Mouse (Mus musculus) MEL (cell line): ENCODE results near the gene Pitpnc1. TPM values are rescaled to one million over a fixed set of nuclear protein-coding genes. Genes with fewer than 3 reads are reported as not detected.
A peak's percentile ranks its signal among the peaks of the same experiment; 100 is the strongest.

Experiments used
- DNase-seq: peaks from one replicate; pipeline ENCODE4 v3.0.0; 2011; ENCODE audit warnings: low read depth, low spot score
- H3K27ac ChIP-seq: 2 replicates; pipeline ENCODE4 v1.5.1; 2012; ENCODE audit warnings: low read depth, mild to moderate bottlenecking, control low read depth, low read length, moderate library complexity; ENCODE audit not compliant: control insufficient read depth
- H3K27me3 ChIP-seq, 2 experiments: fragments of 150-350 bp in 1 of 2; sonication (generic) in 1 of 2; 2 replicates each; pipeline ENCODE4 v1.6.1; 2012; ENCODE audit warnings: low read length in 2 of 2, mild to moderate bottlenecking in 2 of 2, improper control_type of control experiment in 1 of 2, moderate library complexity in 1 of 2; ENCODE audit not compliant: insufficient read depth in 2 of 2, control insufficient read depth in 1 of 2
- H3K36me3 ChIP-seq, 2 experiments: 2 replicates each; pipeline ENCODE4 v1.6.1; 2012 to 2014; ENCODE audit warnings: low read length in 2 of 2, improper control_type of control experiment in 1 of 2, inconsistent platforms in 1 of 2, mild to moderate bottlenecking in 1 of 2; ENCODE audit not compliant: insufficient read depth in 2 of 2, control insufficient read depth in 1 of 2
- H3K4me1 ChIP-seq, 2 experiments: fragments of 150-350 bp in 1 of 2; sonication (generic) in 1 of 2; 2 replicates each; pipeline ENCODE4 v1.6.1; 2012; ENCODE audit warnings: low read length in 2 of 2, improper control_type of control experiment in 1 of 2, mild to moderate bottlenecking in 1 of 2; ENCODE audit not compliant: insufficient read depth in 2 of 2, control insufficient read depth in 1 of 2
- H3K4me3 ChIP-seq, 2 experiments: fragments of 150-350 bp in 1 of 2; sonication (generic) in 1 of 2; 2 replicates each; pipeline ENCODE4 v1.5.1; 2012; ENCODE audit warnings: low read depth in 2 of 2, low read length in 2 of 2, mild to moderate bottlenecking in 2 of 2, moderate library complexity in 2 of 2, control low read depth in 1 of 2, improper control_type of control experiment in 1 of 2; ENCODE audit not compliant: control insufficient read depth in 1 of 2, insufficient read depth in 1 of 2
- H3K79me2 ChIP-seq: 2 replicates; pipeline ENCODE4 v1.6.1; 2012; ENCODE audit warnings: mild to moderate bottlenecking, low read length, moderate library complexity; ENCODE audit not compliant: control insufficient read depth, poor library complexity, insufficient read depth
- H3K9ac ChIP-seq: 2 replicates; pipeline ENCODE4 v1.6.1; 2012; ENCODE audit warnings: low read depth, mild to moderate bottlenecking, control low read depth, low read length, moderate library complexity; ENCODE audit not compliant: control insufficient read depth, poor library complexity, severe bottlenecking
- H3K9me3 ChIP-seq: fragments of 150-350 bp; sonication (generic); replicated peaks from 2 replicates; pipeline ENCODE4 v1.6.1; 2012; ENCODE audit warnings: mild to moderate bottlenecking, low read length, improper control_type of control experiment, moderate library complexity; ENCODE audit not compliant: insufficient read depth
- BHLHE40 ChIP-seq: IDR thresholded peaks from 2 replicates; pipeline ENCODE4 v1.6.1; 2012; ENCODE audit warnings: low read depth, mild to moderate bottlenecking, inconsistent platforms, low read length, improper control_type of control experiment, borderline replicate concordance
- CTCF ChIP-seq, 3 experiments: IDR thresholded peaks in 2 of 3; conservative IDR thresholded peaks in 1 of 3; 2 replicates each; pipeline ENCODE4 v1.5.1; 2011 to 2012; ENCODE audit warnings: low read length in 3 of 3, low read depth in 2 of 3, mild to moderate bottlenecking in 2 of 3, improper control_type of control experiment in 1 of 3, inconsistent platforms in 1 of 3, mixed read lengths in 1 of 3, moderate library complexity in 1 of 3; ENCODE audit not compliant: control insufficient read depth in 1 of 3, insufficient read depth in 1 of 3, poor library complexity in 1 of 3, severe bottlenecking in 1 of 3
- E2F4 ChIP-seq: IDR thresholded peaks from 2 replicates; pipeline ENCODE4 v1.6.1; 2011; ENCODE audit warnings: low read depth, low read length, improper control_type of control experiment, borderline replicate concordance
- ETS1 ChIP-seq: IDR thresholded peaks from 2 replicates; pipeline ENCODE4 v1.6.1; 2012; ENCODE audit warnings: low read depth, mild to moderate bottlenecking, inconsistent platforms, low read length, improper control_type of control experiment, moderate library complexity
- GATA1 ChIP-seq: IDR thresholded peaks from 2 replicates; pipeline ENCODE4 v1.6.1; 2011; ENCODE audit warnings: low read depth, low read length, improper control_type of control experiment
- HCFC1 ChIP-seq: IDR thresholded peaks from 2 replicates; pipeline ENCODE4 v1.6.1; 2012; ENCODE audit warnings: low read depth, mild to moderate bottlenecking, inconsistent platforms, low read length, improper control_type of control experiment, moderate library complexity
- JUND ChIP-seq: IDR thresholded peaks from 2 replicates; pipeline ENCODE4 v1.6.1; 2011; ENCODE audit warnings: low read depth, mild to moderate bottlenecking, improper control_type of control experiment, low read length
- MAX ChIP-seq: IDR thresholded peaks from 2 replicates; pipeline ENCODE4 v1.6.1; 2011; ENCODE audit warnings: low read length, improper control_type of control experiment
- MXI1 ChIP-seq: IDR thresholded peaks from 2 replicates; pipeline ENCODE4 v1.6.1; 2011; ENCODE audit warnings: mild to moderate bottlenecking, low read depth, low read length, improper control_type of control experiment
- POLR2AphosphoS5 ChIP-seq: IDR thresholded peaks from 2 replicates; pipeline ENCODE4 v1.6.1; 2012; ENCODE audit warnings: low read depth, borderline replicate concordance, mild to moderate bottlenecking, inconsistent platforms, low read length, moderate library complexity, mixed read lengths
- SIN3A ChIP-seq: IDR thresholded peaks from 2 replicates; pipeline ENCODE4 v1.6.1; 2012; ENCODE audit warnings: low read length, improper control_type of control experiment, inconsistent platforms
- SMC3 ChIP-seq: IDR thresholded peaks from 2 replicates; pipeline ENCODE4 v1.6.1; 2011; ENCODE audit warnings: low read depth, low read length, improper control_type of control experiment
- UBTF ChIP-seq: IDR thresholded peaks from 2 replicates; pipeline ENCODE4 v1.6.1; 2012; ENCODE audit warnings: low read depth, mild to moderate bottlenecking, inconsistent platforms, low read length, improper control_type of control experiment, moderate library complexity, borderline replicate concordance; ENCODE audit not compliant: insufficient read depth
- USF1 ChIP-seq: IDR thresholded peaks from 2 replicates; pipeline ENCODE4 v1.6.1; 2014; ENCODE audit warnings: low read depth, mild to moderate bottlenecking, inconsistent platforms, low read length, improper control_type of control experiment, moderate library complexity
- ZKSCAN1 ChIP-seq: IDR thresholded peaks from 2 replicates; pipeline ENCODE4 v1.6.1; 2012; ENCODE audit warnings: low read depth, mild to moderate bottlenecking, inconsistent platforms, low read length, improper control_type of control experiment, moderate library complexity
- ZMIZ1 ChIP-seq: IDR thresholded peaks from 2 replicates; pipeline ENCODE4 v1.6.1; 2012; ENCODE audit warnings: low read depth, mild to moderate bottlenecking, inconsistent platforms, low read length, improper control_type of control experiment, moderate library complexity
- polyA plus RNA-seq, 2 experiments: library from polyadenylated mRNA; stranded (reverse) in 1 of 2; unstranded in 1 of 2; fragments of >175 nt in 1 of 2; fragments of >200 nt in 1 of 2; gene quantifications; 2 replicates each; pipeline versions ENCODE4 v1.2.1 to v1.2.4; 2012; ENCODE audit warnings: low replicate concordance in 2 of 2, low read depth in 1 of 2; ENCODE audit not compliant: insufficient read length in 2 of 2, insufficient read depth in 1 of 2, missing spikeins in 1 of 2
- total RNA-seq: library from RNA; depleted of rRNA; stranded (reverse); fragments of 300-350 nt; gene quantifications from 2 replicates; pipeline ENCODE4 v1.2.3, GENCODE M21; 2012

Gene Pitpnc1
- total and polyA plus RNA-seq, 3 experiments: 19.3 to 25.3 TPM; not detected in 1

DNA sequence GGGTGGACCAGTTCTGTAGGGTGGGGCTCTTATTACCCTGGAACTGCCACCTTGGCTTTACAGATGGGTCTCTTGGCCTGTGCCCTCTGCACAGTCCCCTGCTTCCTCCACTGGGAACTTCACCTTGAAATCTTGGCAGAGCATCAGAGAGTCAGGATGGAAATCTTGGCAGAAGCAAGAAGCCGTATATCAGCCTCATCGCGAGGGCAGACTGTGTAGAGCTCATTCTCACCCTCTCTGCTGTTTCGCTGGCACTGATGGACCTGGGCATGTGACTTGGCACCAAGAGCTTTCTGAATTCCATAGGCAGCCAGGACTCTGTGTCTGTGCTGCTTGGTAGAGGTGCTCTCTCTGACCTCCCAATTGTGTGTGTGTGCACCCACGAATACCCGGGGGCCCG lies 221.7 kb downstream of the Pitpnc1 start:
- no peak overlapping the region for H3K27ac ChIP-seq
- no peak overlapping the region for H3K9ac ChIP-seq
- H3K27me3 ChIP-seq: no peaks in the 10 kb centered on the region
- no peaks in the 10 kb centered on the region for H3K79me2 ChIP-seq
- H3K9me3 ChIP-seq: no peaks in the 10 kb centered on the region
- H3K4me1 ChIP-seq: no peaks in the 10 kb centered on the region
- no peaks in the 10 kb centered on the region for H3K36me3 ChIP-seq
- no peak for DNase-seq
- no peak overlapping the region for H3K4me3 ChIP-seq
- TF ChIP-seq POLR2AphosphoS5 (no peak), BHLHE40 (no peak), HCFC1 (no peak), SMC3 (no peak), UBTF (no peak)

DNA sequence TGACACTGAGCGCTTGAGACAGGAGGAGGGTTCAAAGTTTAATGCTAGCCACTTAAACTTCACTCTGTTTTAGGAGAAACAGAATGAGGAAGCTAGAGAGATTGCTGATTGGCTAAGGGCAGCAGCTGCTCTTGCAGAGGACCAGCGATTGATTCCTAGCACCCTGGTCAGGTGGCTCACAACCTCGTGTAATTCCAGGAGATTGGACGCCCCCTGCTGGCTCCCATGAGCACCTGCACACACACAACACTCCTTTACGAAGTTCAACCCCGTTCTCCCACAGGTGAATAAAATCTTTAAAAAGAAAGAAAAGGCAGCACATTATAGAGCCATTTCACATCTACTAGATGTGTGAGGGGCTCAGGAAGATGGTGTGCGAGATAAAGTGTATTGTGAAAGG lies 224.8 kb downstream of the Pitpnc1 start:
- no peaks in the 10 kb centered on the region for H3K9me3 ChIP-seq
- TF ChIP-seq USF1 (0 out of 2 replicates have a peak, but pooled peaks have one; percentile 17), CTCF (IDR thresholded peaks at IDR 0.05 in 2 of 3, conservative IDR thresholded peaks at IDR 0.05 in 1 of 3; ENCODE audit: control insufficient read depth in 1 of 3, insufficient read depth in 1 of 3, low read depth in 2 of 3, low read length in 3 of 3, poor library complexity in 1 of 3, severe bottlenecking in 1 of 3) (peak; percentile 35 to 56 (median 49)), JUND (no peak)
- H3K36me3 ChIP-seq: peaks cover 0 to 2% of the 10 kb centered on the region in 2 experiments; a peak in 1 of 4 replicates

GRCm38 (mm10) chr11:107243126-107243525 lies 227.4 kb downstream of the Pitpnc1 start:
- H3K36me3 ChIP-seq: peaks cover 0 to 2% of the 10 kb centered on the region in 2 experiments; a peak in 1 of 4 replicates

More for the DNA sequence above, 224.8 kb downstream of the Pitpnc1 start:
- DNase-seq: peak; percentile 36
- H3K27me3 ChIP-seq: no peaks in the 10 kb centered on the region
- H3K9ac ChIP-seq: no peak overlapping the region
- no peaks in the 10 kb centered on the region for H3K79me2 ChIP-seq
- H3K4me1 ChIP-seq: no peaks in the 10 kb centered on the region
- H3K27ac ChIP-seq: no peak overlapping the region
- no peak overlapping the region for H3K4me3 ChIP-seq

More at GRCm38 (mm10) chr11:107243126-107243525, 227.4 kb downstream of the Pitpnc1 start:
- H3K4me1 ChIP-seq: no peaks in the 10 kb centered on the region
- TF ChIP-seq UBTF: no peak
- no peak for TF ChIP-seq ZKSCAN1
- no peak for TF ChIP-seq ZMIZ1
- TF ChIP-seq ETS1: no peak
- TF ChIP-seq SIN3A: no peak
- TF ChIP-seq E2F4: no peak
- no peak for TF ChIP-seq USF1
- TF ChIP-seq GATA1: no peak
- TF ChIP-seq MAX: no peak
- no peak for TF ChIP-seq MXI1
- TF ChIP-seq, all 39 proteins: peak for 0
- Histone ChIP-seq H3K9me3 (no peaks in the 10 kb centered on the region), H3K4me3 (no peak overlapping the region), H3K27ac (no peak overlapping the region), H3K27me3 (no peaks in the 10 kb centered on the region), H3K9ac (no peak overlapping the region), H3K79me2 (no peaks in the 10 kb centered on the region)
- DNase-seq: no peak
